Mouse (Mus musculus): ENCODE data around the gene Arhgef28.

- TF ChIP-seq CTCF (IDR thresholded peaks at IDR 0.05; ENCODE audit: low read depth): no peak
- TF ChIP-seq EP300 (IDR thresholded peaks at IDR 0.05; ENCODE audit: low read depth): no peak
These were observed 229.1 kb downstream of the Arhgef28 start for GRCm38 (mm10) chr13:97977104-97977503.

All from liver, embryonic 14.5 days (tissue).